In the genomic region with DNA sequence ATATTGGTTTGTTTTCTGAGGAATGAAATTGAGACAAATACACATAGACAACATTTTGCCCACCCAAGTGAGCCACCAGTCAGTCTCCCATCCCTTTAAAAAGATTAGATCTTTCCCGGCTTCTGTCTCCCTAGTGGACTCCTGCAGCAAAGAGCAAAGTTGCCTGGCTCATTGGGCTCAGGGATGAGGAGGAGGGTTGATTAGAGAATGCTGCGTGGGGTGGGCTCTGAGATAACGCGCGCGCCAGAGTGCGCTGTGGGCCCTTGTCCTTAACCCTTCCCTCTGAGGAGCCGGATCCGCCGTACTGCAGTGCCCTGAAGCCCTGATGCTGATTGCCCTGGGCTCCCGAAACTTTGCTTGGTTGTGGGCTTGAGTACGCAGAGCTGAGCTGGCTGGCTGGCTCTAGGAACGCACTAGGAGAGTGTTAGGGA, we compare ENCODE assay signal across 9 mouse cellular contexts. TPM values are rescaled to one million over a fixed set of nuclear protein-coding genes. Genes with fewer than 3 reads are reported as not detected.
A peak's percentile ranks its signal among the peaks of the same experiment; 100 is the strongest.
DNase-seq lines count a peak whose midpoint lies in the region; ATAC-seq lines count a peak whose summit lies in the region.
"Had no signal": no experiment of that assay in that cellular context is flagged by ENCODE, and none has a peak within 500 bp of the region (broad histone marks: within the 10 kb centered on the region; RNA-seq: fewer than 3 reads in every experiment).

A gene (plus strand): TSS at position 51 of the 431 bp plus-strand sequence.

- no peaks in the 10 kb centered on the region for H3K4me1 ChIP-seq in liver, embryonic 11.5 days (replicated peaks; ENCODE audit: control insufficient read depth, insufficient read depth, low read length)
- H3K4me1 ChIP-seq in forebrain, embryonic 11.5 days (replicated peaks; ENCODE audit: control insufficient read depth, insufficient read depth, low read length): no peaks in the 10 kb centered on the region
- H3K4me1 ChIP-seq in hindbrain, embryonic 16.5 days (ENCODE audit: control insufficient read depth, insufficient read depth, low read depth, low read length): no peaks in the 10 kb centered on the region; the same call in 1 of the 2 replicates
- H3K4me1 ChIP-seq in midbrain, embryonic 14.5 days (ENCODE audit: control insufficient read depth, insufficient read depth, low read length): no peaks in the 10 kb centered on the region

- H3K36me3 ChIP-seq in liver, embryonic 11.5 days (ENCODE audit: control insufficient read depth, insufficient read depth, low read length): no peaks in the 10 kb centered on the region
- no peaks in the 10 kb centered on the region for H3K36me3 ChIP-seq in forebrain, embryonic 11.5 days (ENCODE audit: control insufficient read depth, insufficient read depth, low read length)
- H3K36me3 ChIP-seq in hindbrain, embryonic 16.5 days (ENCODE audit: control insufficient read depth, insufficient read depth, low read length): no peaks in the 10 kb centered on the region
- H3K36me3 ChIP-seq in midbrain, embryonic 14.5 days (ENCODE audit: control insufficient read depth, insufficient read depth, low read length): no peaks in the 10 kb centered on the region

- peak; percentile 23; the same call in 1 of the 2 replicates for ATAC-seq in liver, embryonic 11.5 days (replicated peaks; ENCODE audit: low FRiP score)
- no peak for ATAC-seq in forebrain, embryonic 11.5 days (replicated peaks; ENCODE audit: low FRiP score)
- ATAC-seq in hindbrain, embryonic 16.5 days: no peak; the same call in 1 of the 2 replicates
- no peak for ATAC-seq in midbrain, embryonic 14.5 days (ENCODE audit: low FRiP score, low TSS enrichment)
- ATAC-seq in monocyte, adult 5-6 weeks (replicated peaks; ENCODE audit: insufficient number of reproducible peaks, low FRiP score, low TSS enrichment, poor library complexity, severe bottlenecking): no peak

- H3K4me3 ChIP-seq in liver, embryonic 11.5 days (ENCODE audit: low read depth, low read length): no peak within 1 kb of the TSS
- peak within 1 kb of the TSS; percentile 7; the same call in 1 of the 2 replicates for H3K4me3 ChIP-seq in forebrain, embryonic 11.5 days (ENCODE audit: low read depth, low read length)
- peak within 1 kb of the TSS; percentile 47 for H3K4me3 ChIP-seq in hindbrain, embryonic 16.5 days (ENCODE audit: low read length)
- peak within 1 kb of the TSS; percentile 42 for H3K4me3 ChIP-seq in midbrain, embryonic 14.5 days (replicated peaks; ENCODE audit: low read depth, low read length)
- H3K4me3 ChIP-seq: myocyte had no signal

- H3K4me2 ChIP-seq in liver, embryonic 11.5 days: peak within 1 kb of the TSS; percentile 20; the same call in 1 of the 2 replicates
- H3K4me2 ChIP-seq in forebrain, embryonic 11.5 days (ENCODE audit: low read depth, low read length, severe bottlenecking): peak within 1 kb of the TSS; percentile 40
- peak within 1 kb of the TSS; percentile 51 for H3K4me2 ChIP-seq in hindbrain, embryonic 16.5 days (ENCODE audit: low read length)
- peak within 1 kb of the TSS; percentile 70 for H3K4me2 ChIP-seq in midbrain, embryonic 14.5 days (ENCODE audit: low read length)

- no peak for DNase-seq in liver, embryonic 11.5 days (ENCODE audit: low spot score)
- DNase-seq in liver: no peak
- no peak for DNase-seq in forebrain, embryonic 11.5 days (ENCODE audit: low spot score)
- DNase-seq in midbrain, embryonic 14.5 days: no peak
- DNase-seq in adrenal gland, postnatal 25 days: no peak
- no peak for DNase-seq in gastrocnemius, postnatal 10 days

- no peaks in the 10 kb centered on the region for H3K27me3 ChIP-seq in liver, embryonic 11.5 days (replicated peaks; ENCODE audit: control insufficient read depth, insufficient read depth, low read length)
- peaks cover 8% of the 10 kb centered on the region; the same call in 1 of the 2 replicates for H3K27me3 ChIP-seq in forebrain, embryonic 11.5 days (ENCODE audit: control insufficient read depth, insufficient read depth, low read length)
- no peaks in the 10 kb centered on the region for H3K27me3 ChIP-seq in hindbrain, embryonic 16.5 days (replicated peaks; ENCODE audit: control insufficient read depth, insufficient read depth, low read length)
- 0 out of 2 replicates have a peak, but pooled peaks cover 3% of the 10 kb centered on the region for H3K27me3 ChIP-seq in midbrain, embryonic 14.5 days (ENCODE audit: control insufficient read depth, insufficient read depth, low read length)

- 19% methylated on average over 13 of the region's 13 CpGs for WGBS in liver, embryonic 11.5 days
- 9% methylated on average over 13 of the region's 13 CpGs for WGBS in forebrain, embryonic 11.5 days
- 14% methylated on average over 13 of the region's 13 CpGs for WGBS in hindbrain, embryonic 16.5 days
- 6% methylated on average over 13 of the region's 13 CpGs for WGBS in midbrain, embryonic 14.5 days

- no peaks in the 10 kb centered on the region for H3K9me3 ChIP-seq in liver, embryonic 11.5 days (ENCODE audit: control insufficient read depth, low read length)
- no peaks in the 10 kb centered on the region for H3K9me3 ChIP-seq in forebrain, embryonic 11.5 days (ENCODE audit: control insufficient read depth, low read length)
- no peaks in the 10 kb centered on the region for H3K9me3 ChIP-seq in hindbrain, embryonic 16.5 days (ENCODE audit: control insufficient read depth, low read length)
- H3K9me3 ChIP-seq in midbrain, embryonic 14.5 days (ENCODE audit: control insufficient read depth, low read length): no peaks in the 10 kb centered on the region

- no peak within 1 kb of the TSS for H3K9ac ChIP-seq in liver, embryonic 11.5 days (ENCODE audit: low read depth, low read length)
- no peak within 1 kb of the TSS for H3K9ac ChIP-seq in forebrain, embryonic 11.5 days (ENCODE audit: low read length)
- H3K9ac ChIP-seq in hindbrain, embryonic 16.5 days (ENCODE audit: low read depth, low read length): peak within 1 kb of the TSS; percentile 52
- H3K9ac ChIP-seq in midbrain, embryonic 14.5 days (replicated peaks; ENCODE audit: low read length): peak within 1 kb of the TSS; percentile 50

- H3K27ac ChIP-seq in liver, embryonic 11.5 days (ENCODE audit: low read depth, low read length): no peak within 1 kb of the TSS
- no peak within 1 kb of the TSS for H3K27ac ChIP-seq in forebrain, embryonic 11.5 days (ENCODE audit: low read depth, low read length)
- H3K27ac ChIP-seq in hindbrain, embryonic 16.5 days (ENCODE audit: low read depth, low read length): peak within 1 kb of the TSS; percentile 63
- H3K27ac ChIP-seq in midbrain, embryonic 14.5 days (replicated peaks; ENCODE audit: low read depth, low read length): peak within 1 kb of the TSS; percentile 70

RNA-seq across cellular contexts. Expression of the gene that starts here (rescaled TPM):
- 0.66 and 0.75 TPM in 2 replicates for polyA plus RNA-seq in liver, embryonic 11.5 days (2014; fragmentation: Nextera tagmentation; extraction: Ambion mirVana)
- 1.3 TPM in 2 replicates for polyA plus RNA-seq in forebrain, embryonic 11.5 days (2014; fragmentation: Nextera tagmentation; extraction: Ambion mirVana)
- 29.5 and 31.4 TPM in 2 replicates for polyA plus RNA-seq in hindbrain, embryonic 16.5 days (2015; fragmentation: Nextera tagmentation; extraction: Ambion mirVana)
- 17.2 and 17.4 TPM in 2 replicates for polyA plus RNA-seq in midbrain, embryonic 14.5 days (2014; fragmentation: Nextera tagmentation; extraction: Ambion mirVana)
- 1.1 and 1.4 TPM in 2 replicates for total RNA-seq in adrenal gland, postnatal 25 days (2021)
- total RNA-seq in monocyte, adult 5-6 weeks (2017): not detected in 3 replicates
- under 1 TPM; 0.14 to 0.34 TPM for total RNA-seq in gastrocnemius, postnatal 10 days (2021)
- polyA plus RNA-seq: myocyte had no signal

Comparison
In these comparisons a context has a peak if more than half of its experiments do, and no peak if none do; other contexts are left out.
1. Peak in ATAC-seq and H3K4me2 ChIP-seq in liver, embryonic 11.5 days; RNA of the gene not detected or under 1 TPM.
2. H3K27ac ChIP-seq: peak in hindbrain, embryonic 16.5 days (single experiment) and midbrain, embryonic 14.5 days (single experiment); none in liver, embryonic 11.5 days (single experiment) and forebrain, embryonic 11.5 days (single experiment).
3. H3K4me2 ChIP-seq: peak in every context shown above with its lines; median percentile 70 in midbrain, embryonic 14.5 days; 51 in hindbrain, embryonic 16.5 days; 40 in forebrain, embryonic 11.5 days; 20 in liver, embryonic 11.5 days.
4. H3K9ac ChIP-seq: peak in hindbrain, embryonic 16.5 days (single experiment) and midbrain, embryonic 14.5 days (single experiment); none in liver, embryonic 11.5 days (single experiment) and forebrain, embryonic 11.5 days (single experiment).